Mouse (Mus musculus) midbrain, postnatal 0 days (tissue): ENCODE measurements around the gene Ces1h. TPM values are rescaled to one million over a fixed set of nuclear protein-coding genes. Genes with fewer than 3 reads are reported as not detected.

Experiments
- ATAC-seq: fragments of 200-750 bp; cut with Nextera tagmentation; 2 replicates; pipeline ENCODE4 v1.8.0; 2017; ENCODE audit warnings: moderate number of reproducible peaks, mild to moderate bottlenecking, moderate TSS enrichment, moderate library complexity; ENCODE audit not compliant: low FRiP score
- DNase-seq: peaks from one replicate; pipeline ENCODE4 v3.0.0-alpha.2; 2015; ENCODE audit warnings: low spot score
- H3K27ac ChIP-seq: fragments of 300-500 bp; sonication (generic); 2 replicates; pipeline ENCODE4 v1.5.1; 2014; ENCODE audit warnings: low read depth, mild to moderate bottlenecking, low read length, mixed read lengths
- H3K27me3 ChIP-seq: fragments of 300-500 bp; sonication (generic); 2 replicates; pipeline ENCODE4 v1.6.1; 2014; ENCODE audit warnings: low read length, control low read depth, mixed read lengths; ENCODE audit not compliant: insufficient read depth
- H3K36me3 ChIP-seq: fragments of 300-500 bp; sonication (generic); 2 replicates; pipeline ENCODE4 v1.6.1; 2014; ENCODE audit warnings: low read length, control low read depth, mixed read lengths; ENCODE audit not compliant: insufficient read depth
- H3K4me1 ChIP-seq: fragments of 300-500 bp; sonication (generic); 2 replicates; pipeline ENCODE4 v1.6.1; 2014; ENCODE audit warnings: mild to moderate bottlenecking, control low read depth, antibody characterized with exemption, low read length, mixed read lengths; ENCODE audit not compliant: insufficient read depth
- H3K4me2 ChIP-seq: fragments of 300-500 bp; sonication (generic); 2 replicates; pipeline ENCODE4 v1.6.1; 2014; ENCODE audit warnings: low read depth, mild to moderate bottlenecking, low read length, mixed read lengths; ENCODE audit not compliant: poor library complexity, severe bottlenecking
- H3K4me3 ChIP-seq: fragments of 300-500 bp; sonication (generic); 2 replicates; pipeline ENCODE4 v1.5.1; 2014; ENCODE audit warnings: low read depth, mild to moderate bottlenecking, low read length, moderate library complexity
- H3K9ac ChIP-seq: fragments of 300-500 bp; sonication (generic); replicated peaks from 2 replicates; pipeline ENCODE4 v1.6.1; 2014; ENCODE audit warnings: mild to moderate bottlenecking, low read length, moderate library complexity, mixed read lengths; ENCODE audit not compliant: poor library complexity, severe bottlenecking
- H3K9me3 ChIP-seq: fragments of 300-500 bp; sonication (generic); 2 replicates; pipeline ENCODE4 v1.6.1; 2016; ENCODE audit warnings: low read length, control low read depth
- CTCF ChIP-seq: IDR thresholded peaks from 2 replicates; pipeline ENCODE4 v1.5.1; 2016; ENCODE audit warnings: antibody characterized with exemption, mild to moderate bottlenecking
- WGBS: fragments of 180-500 bp; shearing (Covaris S2); extraction: QIAGEN DNeasy Blood & Tissue Kit; methylation state at CpG from one replicate; pipeline ENCODE4 v1.1.7; 2014; 5-methylcytosine and 5-hydroxymethylcytosine counted together
- polyA plus RNA-seq: library from polyadenylated mRNA; unstranded; fragments of >200 nt; fragmentation: Nextera tagmentation; extraction: Ambion mirVana; gene quantifications from 2 replicates; pipeline ENCODE4 v1.2.1, GENCODE M21; 2015
- total RNA-seq: library from RNA; depleted of rRNA; stranded (reverse); fragments of >200 nt; gene quantifications from 2 replicates; pipeline ENCODE4 v1.2.3, GENCODE M21; 2014; rRNA removed

Gene Ces1h
- total and polyA plus RNA-seq, 2 experiments from 2014 or later = not detected

- TF ChIP-seq CTCF = no peak
- Histone ChIP-seq H3K27ac (no peak overlapping the region), H3K9ac (no peak overlapping the region), H3K27me3 (no peaks in the 10 kb centered on the region), H3K4me2 (no peak overlapping the region), H3K36me3 (no peaks in the 10 kb centered on the region), H3K4me1 (no peaks in the 10 kb centered on the region), H3K4me3 (no peak overlapping the region), H3K9me3 (no peaks in the 10 kb centered on the region)
- DNase-seq (no peak), ATAC-seq (no peak)
- 92% methylated on average over 2 of the region's 2 CpGs for WGBS
Observed at GRCm38 (mm10) chr8:93317031-93317430, 62.5 kb downstream of the Ces1h start.

GRCm38 (mm10) chr8:93315557-93315956, 64.0 kb downstream of the Ces1h start:
- WGBS = 79% methylated on average over 2 of the region's 2 CpGs

More at GRCm38 (mm10) chr8:93315557-93315956, 64.0 kb downstream of the Ces1h start:
- no peaks in the 10 kb centered on the region for H3K4me1 ChIP-seq
- no peak for TF ChIP-seq CTCF
- no peaks in the 10 kb centered on the region for H3K9me3 ChIP-seq
- no peaks in the 10 kb centered on the region for H3K27me3 ChIP-seq
- DNase-seq (no peak), ATAC-seq (no peak)
- no peak overlapping the region for H3K4me3 ChIP-seq
- no peaks in the 10 kb centered on the region for H3K36me3 ChIP-seq
- no peak overlapping the region for H3K4me2 ChIP-seq
- no peak overlapping the region for H3K9ac ChIP-seq
- H3K27ac ChIP-seq = no peak overlapping the region

Other genes starting within 250 kb of the Ces1h start
- not detected in 2 replicates for gene Ces1c, start 248.4 kb downstream of the Ces1h start, total RNA-seq
- gene Ces1c, start 248.4 kb downstream of the Ces1h start, polyA plus RNA-seq = not detected in 2 replicates
- 0.22 and 0.33 TPM in 2 replicates for gene Ces1d, start 181.9 kb downstream of the Ces1h start, total RNA-seq
- 0.17 and 0.18 TPM in 2 replicates for gene Ces1d, start 181.9 kb downstream of the Ces1h start, polyA plus RNA-seq
- gene Ces1e, start 150.1 kb downstream of the Ces1h start, total RNA-seq = not detected in 2 replicates
- not detected in 2 replicates for gene Ces1e, start 150.1 kb downstream of the Ces1h start, polyA plus RNA-seq
- 0.19 TPM in 1 of 2 replicates, not detected in the other for gene Ces1f, start 100.0 kb downstream of the Ces1h start, total RNA-seq
- gene Ces1f, start 100.0 kb downstream of the Ces1h start, polyA plus RNA-seq = not detected in 2 replicates
- gene Ces1g, start 42.4 kb downstream of the Ces1h start, total RNA-seq = 0.09 TPM in 1 of 2 replicates, not detected in the other
- gene Ces1g, start 42.4 kb downstream of the Ces1h start, polyA plus RNA-seq = not detected in 2 replicates
- 0.61 and 0.77 TPM in 2 replicates for gene Ces5a, start 156.1 kb upstream of the Ces1h start, total RNA-seq
- gene Ces5a, start 156.1 kb upstream of the Ces1h start, polyA plus RNA-seq = 0.38 and 0.59 TPM in 2 replicates